Mouse (Mus musculus) lung, postnatal 14 days (tissue): ENCODE results near the gene Olfr1023.

Experiments used
- DNase-seq: peaks from one replicate; pipeline ENCODE4 v3.0.0; 2021

Gene Olfr1023

DNA sequence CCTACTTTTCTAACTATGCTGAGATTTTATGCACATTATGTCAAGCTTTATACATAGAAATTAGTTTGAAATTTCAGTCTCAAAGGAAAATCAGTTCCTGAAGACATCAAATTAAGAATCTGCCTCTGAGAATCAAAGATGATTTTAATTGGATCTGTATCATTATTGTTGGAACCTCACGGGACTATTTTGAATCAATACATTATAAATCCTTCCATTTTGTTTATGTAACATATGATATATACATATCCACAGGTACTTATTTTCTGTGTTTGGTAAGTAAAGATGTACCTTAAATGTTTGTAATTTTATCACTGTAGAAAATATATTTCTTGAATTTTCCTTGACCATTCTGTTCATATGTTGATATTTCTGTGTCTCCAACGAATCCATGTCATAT lies at the start of gene Olfr1023:
TSS of gene Olfr1023 (plus strand) at position 301 of the 400 bp plus-strand sequence.
- DNase-seq, result no peak

DNA sequence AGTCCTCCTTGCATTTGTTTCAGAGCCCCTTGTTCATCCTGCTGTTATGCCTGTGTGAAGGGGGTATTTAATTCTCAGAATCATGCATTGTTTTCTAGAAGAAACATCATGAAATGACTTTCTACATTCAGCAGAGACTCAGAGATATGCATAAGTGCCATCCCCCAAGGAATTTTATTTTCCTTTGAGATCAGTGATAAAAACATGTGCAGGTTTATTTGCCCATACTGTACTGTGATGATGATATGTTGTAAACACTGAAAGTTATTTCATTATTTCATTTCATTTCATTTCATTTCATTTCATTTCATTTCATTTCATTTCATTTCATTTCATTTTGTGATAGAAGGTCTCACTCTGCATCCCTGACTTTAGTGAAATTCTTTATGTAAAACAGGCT lies 40.1 kb upstream of the Olfr1023 start, which contains the start of gene Olfr1019:
TSS of gene Olfr1019 (minus strand) at position 101 of the 400 bp plus-strand sequence.
- no peak for DNase-seq

DNA sequence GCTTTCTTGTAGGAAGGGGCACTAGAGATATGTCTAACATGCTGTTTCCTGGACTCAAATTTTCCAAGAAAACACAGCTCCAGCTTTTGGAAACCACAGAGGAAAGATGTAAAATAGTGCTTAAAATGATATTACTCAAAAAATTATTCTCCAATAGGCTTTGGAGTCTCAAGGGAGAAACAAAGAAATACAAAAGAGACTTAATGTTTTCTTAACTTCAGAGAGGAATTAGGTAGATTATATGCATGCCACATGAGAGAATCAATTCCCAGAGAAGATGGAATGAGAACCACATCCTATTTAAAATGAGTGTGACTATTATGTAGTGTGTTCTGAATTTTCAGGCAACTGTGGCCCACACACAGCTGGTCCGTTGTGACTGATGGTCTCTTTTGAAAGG lies 38.7 kb upstream of the Olfr1023 start, which contains the start of gene Olfr1020:
TSS of gene Olfr1020 (plus strand) at position 301 of the 400 bp plus-strand sequence.
- no peak for DNase-seq

DNA sequence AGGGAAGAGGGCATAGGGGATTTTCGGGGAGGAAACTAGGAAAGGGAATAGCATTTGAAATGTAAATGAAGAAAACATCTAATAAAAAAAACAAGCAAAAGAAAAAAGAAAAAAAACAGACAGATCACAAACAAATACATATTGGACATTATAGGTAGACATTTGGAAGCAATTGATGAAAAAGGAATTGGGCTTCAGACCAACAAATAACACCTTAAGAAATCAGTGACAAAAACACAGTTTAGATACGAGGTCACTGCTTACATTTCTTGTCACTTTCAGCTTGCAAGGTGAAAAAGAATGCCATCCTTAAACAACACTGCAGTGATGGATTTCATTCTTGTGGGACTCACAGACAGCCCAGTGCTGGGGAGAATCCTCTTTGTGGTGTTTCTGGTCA lies 17.1 kb upstream of the Olfr1023 start, which contains the start of gene Olfr1022:
TSS of gene Olfr1022 (plus strand) at position 301 of the 400 bp plus-strand sequence.
- no peak for DNase-seq

DNA sequence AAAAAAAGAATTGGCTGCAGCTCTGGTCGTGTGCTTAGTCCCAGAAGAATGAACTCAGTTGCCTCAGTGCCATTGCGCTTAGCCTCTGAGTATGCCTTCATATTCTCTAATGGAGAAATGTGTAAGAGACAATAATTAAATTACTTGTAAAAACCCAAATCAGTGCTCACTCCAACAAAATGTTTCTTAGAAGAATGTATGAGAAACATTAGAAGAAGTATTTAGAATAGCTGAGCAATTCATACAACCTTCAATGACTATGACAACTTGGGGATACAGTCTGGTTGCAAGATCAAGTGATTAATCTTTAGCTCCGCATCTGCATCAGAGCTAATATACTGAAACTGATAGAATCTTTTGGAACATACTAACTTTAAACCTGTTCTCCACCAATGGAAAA lies 19.5 kb downstream of the Olfr1023 start, which contains the start of gene Olfr1024:
TSS of gene Olfr1024 (minus strand) at position 101 of the 400 bp plus-strand sequence.
- no peak for DNase-seq

DNA sequence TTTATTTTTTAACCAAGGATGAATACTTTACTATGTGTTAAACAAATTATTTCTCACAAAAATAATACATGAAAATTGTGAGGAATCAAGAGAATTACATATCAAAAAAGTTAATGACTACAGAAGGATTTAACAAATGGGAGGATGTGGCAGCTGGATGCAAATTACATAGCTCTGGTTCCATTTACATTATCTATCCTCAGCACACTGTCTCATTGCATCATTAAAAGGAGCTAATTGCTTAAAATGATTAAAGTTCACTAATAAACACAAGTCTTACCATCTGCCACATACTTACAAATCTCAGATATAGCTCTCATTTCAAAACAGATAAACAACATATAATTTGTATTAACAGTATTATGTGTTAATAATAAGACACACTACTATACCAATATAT lies 27.8 kb downstream of the Olfr1023 start:
- no peak for DNase-seq

DNA sequence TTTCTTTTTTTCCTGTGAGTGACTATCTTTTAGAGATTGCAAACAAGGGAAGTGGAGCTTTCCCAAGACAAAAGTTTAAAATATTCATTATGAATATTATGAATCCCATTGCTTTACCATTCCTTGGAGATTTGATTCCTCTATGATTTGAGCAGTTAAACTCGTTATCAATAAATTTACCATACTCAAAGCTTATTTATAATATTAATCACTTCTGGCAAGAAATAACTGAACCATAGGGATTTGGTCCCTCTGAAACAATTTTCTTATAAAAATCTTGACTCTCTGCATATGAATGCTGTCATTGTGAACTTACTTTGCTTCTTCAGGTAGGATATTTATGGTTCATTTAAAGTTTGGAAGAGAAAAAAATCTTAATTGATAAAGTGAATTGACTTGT lies 29.5 kb downstream of the Olfr1023 start, which contains the start of gene Olfr1025-ps1:
TSS of gene Olfr1025-ps1 (plus strand) at position 301 of the 400 bp plus-strand sequence.
- DNase-seq, result no peak

DNA sequence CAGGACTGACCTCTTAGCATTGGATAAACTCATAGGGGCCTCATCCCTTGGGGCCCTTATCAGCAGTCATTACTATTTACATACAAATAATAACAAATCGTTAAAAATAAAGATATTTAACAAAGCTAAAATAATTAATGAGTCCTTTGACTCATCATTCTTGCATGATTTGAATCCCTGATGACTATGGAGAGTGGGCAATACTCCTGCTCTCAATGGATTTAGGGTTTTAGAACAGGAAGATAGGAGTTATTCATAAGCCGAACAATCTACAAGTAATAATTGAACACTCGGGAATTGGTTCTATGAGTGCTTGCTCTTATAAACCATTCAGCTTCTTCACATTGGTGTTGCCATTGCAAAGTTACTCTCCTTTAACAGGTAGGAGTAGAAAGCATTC lies 35.8 kb downstream of the Olfr1023 start, which contains the start of gene Olfr1026:
TSS of gene Olfr1026 (plus strand) at position 301 of the 400 bp plus-strand sequence.
- DNase-seq, result no peak
